Mouse (Mus musculus) heart, postnatal 14 days (tissue): ENCODE results near the gene Obsl1. TPM values are rescaled to one million over a fixed set of nuclear protein-coding genes. Genes with fewer than 3 reads are reported as not detected.
A peak's percentile ranks its signal among the peaks of the same experiment; 100 is the strongest.

Experiments
- DNase-seq, 2 experiments: peaks; one replicate each; pipeline ENCODE4 v3.0.0; 2021 to 2022
- intact Hi-C: fragments of 180-260 bp; cut with DNase I; formaldehyde crosslinking; loops from one replicate; pipeline ENCODE4 v1.15.1; 2025
- total RNA-seq, 2 experiments: library from RNA; stranded (reverse); gene quantifications; 2 replicates each; pipeline ENCODE4 v1.2.3; 2021

Gene Obsl1
- total RNA-seq, 2 experiments from 2014 or later = 166 to 172 TPM

- intact Hi-C loops = loop anchor here (5.0 kb wide), 1 partner anchor 105 kb away; no protein-coding TSS in a partner anchor
- DNase-seq = no peak
Observed at GRCm38 (mm10) chr1:75492579-75493170, 13.6 kb downstream of the Obsl1 start.

GRCm38 (mm10) chr1:75490785-75491551 lies 15.3 kb downstream of the Obsl1 start:
- no peak for DNase-seq
- intact Hi-C loops = loop anchor here (5.0 kb wide), 1 partner anchor 106 kb away; no protein-coding TSS in a partner anchor

- intact Hi-C loops = no loop called here
- DNase-seq = peak; percentile 44 to 50
Observed at GRCm38 (mm10) chr1:75487405-75488161, 18.7 kb downstream of the Obsl1 start.

- DNase-seq = no peak
- intact Hi-C loops = no loop called here
Observed at GRCm38 (mm10) chr1:75487040-75487404, 19.2 kb downstream of the Obsl1 start.

GRCm38 (mm10) chr1:75486561-75486960 lies 19.7 kb downstream of the Obsl1 start:
- intact Hi-C loops = no loop called here

GRCm38 (mm10) chr1:75480735-75481134 lies 25.5 kb downstream of the Obsl1 start:
- intact Hi-C loops = loop anchor here (2.0 kb wide), 1 partner anchor 22 kb away; no protein-coding TSS in a partner anchor
- no peak for DNase-seq

More at GRCm38 (mm10) chr1:75486561-75486960, 19.7 kb downstream of the Obsl1 start:
- DNase-seq = no peak

- no peak for DNase-seq
- intact Hi-C loops = loop anchor here (2.0 kb wide), 1 partner anchor 23 kb away; no protein-coding TSS in a partner anchor
Observed at GRCm38 (mm10) chr1:75480036-75480435, 26.2 kb downstream of the Obsl1 start.

- intact Hi-C loops = no loop called here
- no peak for DNase-seq
Observed at GRCm38 (mm10) chr1:75479635-75479989, 26.6 kb downstream of the Obsl1 start.

- DNase-seq = peak; percentile 95 to 98
- intact Hi-C loops = no loop called here
Observed at GRCm38 (mm10) chr1:75478916-75479634, 27.2 kb downstream of the Obsl1 start, which contains the start of the genes Chpf and Tmem198. TSS of gene Chpf (minus strand) at chr1:75479307. TSS of gene Tmem198 (plus strand) at chr1:75479532.

GRCm38 (mm10) chr1:75478497-75478896 lies 27.8 kb downstream of the Obsl1 start:
- intact Hi-C loops = no loop called here
- DNase-seq = peak; percentile 61 to 62

GRCm38 (mm10) chr1:75477966-75478290 lies 28.3 kb downstream of the Obsl1 start:
- intact Hi-C loops = loop anchor here (1.0 kb wide), 2 partner anchors 81 to 120 kb away; no protein-coding TSS in a partner anchor
- no peak for DNase-seq

- DNase-seq = peak; percentile 81 to 85
Observed at GRCm38 (mm10) chr1:75477264-75477965, 28.8 kb downstream of the Obsl1 start.

GRCm38 (mm10) chr1:75476441-75476840 lies 29.8 kb downstream of the Obsl1 start:
- DNase-seq = no peak
- intact Hi-C loops = no loop called here

More at GRCm38 (mm10) chr1:75477264-75477965, 28.8 kb downstream of the Obsl1 start:
- intact Hi-C loops = loop anchor here (1.0 kb wide), 2 partner anchors 82 to 121 kb away; no protein-coding TSS in a partner anchor

- intact Hi-C loops = no loop called here
- no peak for DNase-seq
Observed at GRCm38 (mm10) chr1:75469287-75469825, 36.9 kb downstream of the Obsl1 start.

GRCm38 (mm10) chr1:75467215-75467927 lies 38.9 kb downstream of the Obsl1 start:
- intact Hi-C loops = loop anchor here (1.0 kb wide), 2 partner anchors 22 to 124 kb away; no protein-coding TSS in a partner anchor
- DNase-seq = peak; percentile 82 to 88

- intact Hi-C loops = no loop called here
Observed at GRCm38 (mm10) chr1:75463652-75464204, 42.5 kb downstream of the Obsl1 start.

GRCm38 (mm10) chr1:75462636-75463035 lies 43.6 kb downstream of the Obsl1 start:
- DNase-seq = no peak
- intact Hi-C loops = no loop called here

More at GRCm38 (mm10) chr1:75463652-75464204, 42.5 kb downstream of the Obsl1 start:
- DNase-seq = no peak

GRCm38 (mm10) chr1:75460297-75460696 lies 46.0 kb downstream of the Obsl1 start:
- intact Hi-C loops = no loop called here
- DNase-seq = no peak
